Mouse (Mus musculus): Measurements from ENCODE around the gene Snx27.

GRCm38 (mm10) chr3:94473115-94473505 lies 109.4 kb downstream of the Snx27 start:
- TF ChIP-seq HCFC1 (IDR thresholded peaks at IDR 0.05; ENCODE audit: borderline replicate concordance, insufficient read depth, low read length): no peak
- no peak for TF ChIP-seq MAFK (IDR thresholded peaks at IDR 0.05; ENCODE audit: insufficient read depth, low read depth, low read length)
- no peak for TF ChIP-seq ZNF384 (IDR thresholded peaks at IDR 0.05; ENCODE audit: low read depth, low read length)
- no peak for TF ChIP-seq CHD2 (IDR thresholded peaks at IDR 0.05; ENCODE audit: low read depth, low read length)
- no peak for TF ChIP-seq ZC3H11A (IDR thresholded peaks at IDR 0.05; ENCODE audit: borderline replicate concordance, low read depth, low read length)

All from ES-E14 (cell line).